Mouse (Mus musculus): ENCODE measurements around the gene Rrp7a. TPM values are rescaled to one million over a fixed set of nuclear protein-coding genes. Genes with fewer than 3 reads are reported as not detected.

Gene Rrp7a
- polyA plus RNA-seq, 1 experiment from 2014 or later, result 62.3 TPM

DNA sequence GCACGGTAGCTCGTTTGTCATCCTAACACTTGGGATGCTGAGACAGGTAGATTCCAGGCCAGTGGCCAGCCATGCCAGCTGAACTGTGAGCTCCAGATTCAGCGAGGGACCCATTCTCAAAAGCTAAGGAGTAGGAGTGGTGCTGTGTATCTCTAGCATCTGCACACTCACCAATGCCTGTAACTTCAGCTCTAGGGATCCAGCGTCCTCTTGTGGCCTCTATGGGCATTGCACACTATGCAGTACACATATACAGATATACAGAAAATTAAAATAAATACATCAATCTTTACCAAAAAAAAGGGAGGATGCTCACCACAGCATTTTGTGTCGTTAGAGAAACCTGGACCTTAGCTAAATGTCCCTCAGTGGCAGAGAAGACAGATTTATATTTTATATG, 50.8 kb downstream of the Rrp7a start:
- Histone ChIP-seq H3K4me3 (replicated peaks; ENCODE audit: low read depth, low read length) (no peak overlapping the region), H3K36me3 (ENCODE audit: control insufficient read depth, insufficient read depth, low read length) (no peaks in the 10 kb centered on the region), H3K4me2 (ENCODE audit: low read length) (no peak overlapping the region), H3K9ac (replicated peaks; ENCODE audit: low read length) (no peak overlapping the region), H3K27me3 (ENCODE audit: control insufficient read depth, insufficient read depth, low read length) (no peaks in the 10 kb centered on the region), H3K27ac (replicated peaks; ENCODE audit: low read depth, low read length) (no peak overlapping the region), H3K9me3 (ENCODE audit: control insufficient read depth, low read length) (no peaks in the 10 kb centered on the region), H3K4me1 (ENCODE audit: control insufficient read depth, insufficient read depth, low read length) (no peaks in the 10 kb centered on the region)
- 89% methylated on average over 5 of the region's 5 CpGs for WGBS
- DNase-seq (no peak), ATAC-seq (ENCODE audit: low FRiP score, low TSS enrichment) (no peak)

DNA sequence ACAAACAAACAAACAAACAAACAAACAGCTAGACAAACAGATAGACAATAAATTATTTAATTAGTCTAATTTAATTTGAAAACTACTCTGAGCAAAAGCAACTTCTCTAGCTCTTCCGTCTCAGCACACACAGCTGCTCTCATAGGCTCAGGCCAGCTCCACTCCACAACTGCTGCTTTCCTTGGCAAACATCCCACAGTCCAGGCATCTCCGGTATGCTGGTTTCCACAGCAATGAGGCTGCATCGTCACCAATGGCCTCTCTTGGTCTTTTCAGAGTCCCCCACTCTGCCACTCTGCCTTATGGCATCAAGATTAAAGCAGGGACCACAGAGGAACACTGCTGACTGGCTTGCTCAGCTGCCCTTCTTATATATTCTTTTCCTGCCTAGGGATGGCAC, 51.7 kb downstream of the Rrp7a start:
- ATAC-seq (ENCODE audit: low FRiP score, low TSS enrichment) (no peak), DNase-seq (peak; percentile 70)
- no peak overlapping the region for H3K4me2 ChIP-seq (ENCODE audit: low read length)
- H3K27ac ChIP-seq (replicated peaks; ENCODE audit: low read depth, low read length), result no peak overlapping the region
- no peaks in the 10 kb centered on the region for H3K9me3 ChIP-seq (ENCODE audit: control insufficient read depth, low read length)
- H3K4me1 ChIP-seq (ENCODE audit: control insufficient read depth, insufficient read depth, low read length), result no peaks in the 10 kb centered on the region
- no peaks in the 10 kb centered on the region for H3K27me3 ChIP-seq (ENCODE audit: control insufficient read depth, insufficient read depth, low read length)
- H3K4me3 ChIP-seq (replicated peaks; ENCODE audit: low read depth, low read length), result no peak overlapping the region
- whole genome bisulfite sequencing, result 66% methylated on average over 3 of the region's 3 CpGs
- no peak overlapping the region for H3K9ac ChIP-seq (replicated peaks; ENCODE audit: low read length)
- no peaks in the 10 kb centered on the region for H3K36me3 ChIP-seq (ENCODE audit: control insufficient read depth, insufficient read depth, low read length)

DNA sequence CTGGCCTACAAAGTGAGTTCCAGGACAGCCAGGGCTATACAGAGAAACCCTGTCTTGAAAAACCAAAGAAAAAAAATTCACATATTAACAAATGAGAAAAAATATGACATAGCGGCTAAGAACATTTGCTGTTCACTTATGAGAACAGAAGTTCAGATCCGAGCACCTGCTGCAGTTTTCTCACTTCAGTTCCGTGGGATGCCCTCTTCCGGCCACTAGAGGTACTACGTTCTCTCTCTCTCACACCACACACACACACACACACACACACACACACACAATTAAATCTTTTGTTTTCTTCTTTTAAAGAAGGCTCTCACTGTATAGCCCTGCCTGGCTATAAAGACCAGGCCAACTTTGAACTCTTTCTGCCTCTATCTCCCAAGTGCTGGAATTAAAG, 54.3 kb downstream of the Rrp7a start:
- no peak for DNase-seq
- Histone ChIP-seq H3K36me3 (ENCODE audit: control insufficient read depth, insufficient read depth, low read length) (no peaks in the 10 kb centered on the region), H3K27ac (replicated peaks; ENCODE audit: low read depth, low read length) (no peak overlapping the region), H3K4me2 (ENCODE audit: low read length) (no peak overlapping the region), H3K4me3 (replicated peaks; ENCODE audit: low read depth, low read length) (no peak overlapping the region), H3K9ac (replicated peaks; ENCODE audit: low read length) (no peak overlapping the region), H3K9me3 (ENCODE audit: control insufficient read depth, low read length) (no peaks in the 10 kb centered on the region), H3K27me3 (ENCODE audit: control insufficient read depth, insufficient read depth, low read length) (no peaks in the 10 kb centered on the region), H3K4me1 (ENCODE audit: control insufficient read depth, insufficient read depth, low read length) (no peaks in the 10 kb centered on the region)
- 93% methylated on average over 5 of the region's 5 CpGs for WGBS
- no peak for ATAC-seq (ENCODE audit: low FRiP score, low TSS enrichment)

DNA sequence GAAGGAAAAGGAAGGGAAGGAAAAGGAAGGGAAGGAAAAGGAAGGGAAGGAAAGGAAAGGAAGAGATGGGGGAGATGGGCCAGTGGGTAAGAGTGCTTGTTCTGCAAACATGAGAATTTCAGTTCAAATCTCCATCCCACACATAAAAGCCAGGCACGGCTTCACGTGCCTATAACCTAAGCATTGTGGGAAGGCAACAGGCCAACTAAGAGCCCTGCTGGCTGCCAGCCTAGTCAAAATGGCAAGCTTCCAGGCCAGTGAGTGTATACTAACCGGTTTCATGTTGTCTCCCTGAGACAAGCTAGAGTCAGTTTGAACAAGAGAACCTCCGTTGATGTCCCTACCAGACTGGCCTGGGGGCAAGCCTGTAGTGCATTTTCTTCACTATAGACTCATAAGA, 57.1 kb downstream of the Rrp7a start:
- Histone ChIP-seq H3K36me3 (ENCODE audit: control insufficient read depth, insufficient read depth, low read length) (no peaks in the 10 kb centered on the region), H3K4me1 (ENCODE audit: control insufficient read depth, insufficient read depth, low read length) (no peaks in the 10 kb centered on the region), H3K4me2 (ENCODE audit: low read length) (no peak overlapping the region), H3K4me3 (replicated peaks; ENCODE audit: low read depth, low read length) (no peak overlapping the region), H3K27ac (replicated peaks; ENCODE audit: low read depth, low read length) (no peak overlapping the region), H3K27me3 (ENCODE audit: control insufficient read depth, insufficient read depth, low read length) (no peaks in the 10 kb centered on the region), H3K9me3 (ENCODE audit: control insufficient read depth, low read length) (no peaks in the 10 kb centered on the region), H3K9ac (replicated peaks; ENCODE audit: low read length) (no peak overlapping the region)
- peak; percentile 61 for DNase-seq
- 82% methylated on average over 4 of the region's 4 CpGs for WGBS
- no peak for ATAC-seq (ENCODE audit: low FRiP score, low TSS enrichment)

Other genes starting within 250 kb of the Rrp7a start
- gene Tcf20, start 134.9 kb downstream of the Rrp7a start, polyA plus RNA-seq (2014; fragmentation: Nextera tagmentation; extraction: Ambion mirVana), result 17.8 and 18.0 TPM in 2 replicates
- gene Nfam1, start 89.5 kb downstream of the Rrp7a start, polyA plus RNA-seq (2014; fragmentation: Nextera tagmentation; extraction: Ambion mirVana), result 1.2 and 2.9 TPM in 2 replicates
- 23.1 and 24.7 TPM in 2 replicates for gene Serhl, start 33.3 kb downstream of the Rrp7a start, polyA plus RNA-seq (2014; fragmentation: Nextera tagmentation; extraction: Ambion mirVana)
- gene Poldip3, start 26.6 kb upstream of the Rrp7a start, polyA plus RNA-seq (2014; fragmentation: Nextera tagmentation; extraction: Ambion mirVana), result 148 and 174 TPM in 2 replicates
- gene Cyb5r3, start 49.8 kb upstream of the Rrp7a start, polyA plus RNA-seq (2014; fragmentation: Nextera tagmentation; extraction: Ambion mirVana), result 89.7 and 107 TPM in 2 replicates
- 0.77 and 2.6 TPM in 2 replicates for gene A4galt, start 129.0 kb upstream of the Rrp7a start, polyA plus RNA-seq (2014; fragmentation: Nextera tagmentation; extraction: Ambion mirVana)
- 42.2 and 45.0 TPM in 2 replicates for gene Arfgap3, start 227.4 kb upstream of the Rrp7a start, polyA plus RNA-seq (2014; fragmentation: Nextera tagmentation; extraction: Ambion mirVana)